Mouse (Mus musculus): ENCODE measurements around the gene Abcg4.

DNA sequence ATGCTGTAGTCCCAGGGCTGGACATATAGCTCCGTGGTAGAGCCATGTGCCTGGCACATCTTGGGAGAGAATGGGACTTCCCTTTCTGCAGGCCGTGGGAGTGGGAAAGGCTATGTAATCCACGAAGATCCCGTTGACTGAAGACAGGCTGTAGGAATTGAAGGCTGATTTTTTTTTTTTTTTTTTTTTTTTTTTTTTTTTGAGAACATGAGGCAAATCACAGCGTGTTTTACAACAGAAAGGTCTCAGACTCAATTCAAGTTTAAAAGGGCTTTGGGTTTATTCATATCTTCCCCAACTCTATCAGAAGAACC is 47.6 kb upstream of the Abcg4 start:
- TF ChIP-seq USF1 (IDR thresholded peaks at IDR 0.05; ENCODE audit: low read depth) = no peak
- TF ChIP-seq CTCF (IDR thresholded peaks at IDR 0.05; ENCODE audit: control insufficient read depth, insufficient read depth, insufficient read length) = no peak
- no peak for TF ChIP-seq CEBPB (IDR thresholded peaks at IDR 0.05; ENCODE audit: low read depth)
- no peak for TF ChIP-seq MYOG (IDR thresholded peaks at IDR 0.05; ENCODE audit: control insufficient read depth, extremely low read depth, insufficient read length)
- TF ChIP-seq MYOD1 (IDR thresholded peaks at IDR 0.05; ENCODE audit: control insufficient read depth, insufficient read length, low read depth) = no peak
- no peak for TF ChIP-seq FOSL1 (IDR thresholded peaks at IDR 0.05; ENCODE audit: insufficient read depth, low read length, poor library complexity, severe bottlenecking)
